Mouse (Mus musculus) testis, adult 2 months (tissue): ENCODE measurements at regions not wholly inside any gene's neighbourhood (a gene's known extent, or its start where the extent isn't known, plus 50 kb on each side); places are given as distances from the start of the nearest gene placed in this dataset.

Experiments used
- CTCF ChIP-seq: fragments of 200-500 bp; IDR thresholded peaks from 2 replicates; pipeline ENCODE4 v1.5.1; 2012; ENCODE audit warnings: low read depth, mild to moderate bottlenecking, inconsistent platforms, low read length, moderate library complexity; ENCODE audit not compliant: control insufficient read depth, insufficient read depth, insufficient replicate concordance
- POLR2A ChIP-seq: fragments of 200-500 bp; IDR thresholded peaks from 2 replicates; pipeline ENCODE4 v1.6.1; 2012; ENCODE audit warnings: low read depth, mild to moderate bottlenecking, inconsistent platforms, low read length, moderate library complexity; ENCODE audit not compliant: control insufficient read depth

DNA sequence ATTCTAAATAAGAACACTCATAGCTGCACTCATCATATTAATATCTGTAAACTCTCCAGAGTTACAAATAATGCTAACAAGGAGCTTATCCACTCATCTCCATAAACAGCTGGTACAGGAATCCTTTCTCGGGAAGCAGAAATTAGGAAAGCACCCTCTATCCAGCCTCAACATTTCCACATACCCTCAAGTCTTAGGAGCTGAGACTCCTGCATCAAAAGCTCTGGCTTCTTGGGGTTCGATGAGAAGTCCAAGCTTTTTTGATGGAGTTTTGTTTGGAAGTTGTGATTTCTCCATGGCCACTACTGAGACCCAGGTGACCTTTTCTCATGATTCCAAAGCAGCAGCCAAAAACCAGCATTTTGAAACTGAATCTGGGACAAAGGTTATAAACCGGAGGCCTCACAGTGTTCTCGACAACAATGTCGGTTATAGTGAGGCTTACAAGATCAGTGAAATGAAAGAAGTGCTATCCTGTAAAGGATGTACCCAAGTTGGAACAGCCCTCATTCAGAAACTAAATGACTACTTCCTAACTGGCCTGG lies 50.9 kb upstream of the Vcam1 start:
- no peak for TF ChIP-seq CTCF
- TF ChIP-seq POLR2A = no peak
